Mouse (Mus musculus): ENCODE data around the gene Iars.

GRCm38 (mm10) chr13:49706032-49706690 is 24.3 kb downstream of the Iars start:
- TF ChIP-seq POLR2A (IDR thresholded peaks at IDR 0.05; ENCODE audit: borderline replicate concordance, extremely low read depth, insufficient read depth, insufficient read length, poor library complexity, severe bottlenecking) (no peak), CTCF (IDR thresholded peaks at IDR 0.05; ENCODE audit: borderline replicate concordance, extremely low read depth, insufficient read depth, insufficient read length) (no peak)

Measured in brain, embryonic 14.5 days (tissue).